Mouse (Mus musculus): ENCODE measurements around the gene Smg6. TPM values are rescaled to one million over a fixed set of nuclear protein-coding genes. Genes with fewer than 3 reads are reported as not detected.

Gene Smg6
- polyA plus RNA-seq, 1 experiment from 2014 or later, result 19.8 TPM

- Histone ChIP-seq H3K4me3 (ENCODE audit: low read length) (no peak overlapping the region), H3K9ac (ENCODE audit: low read depth, low read length) (no peak overlapping the region), H3K4me1 (ENCODE audit: control insufficient read depth, insufficient read depth, low read length) (0 out of 2 replicates have a peak, but pooled peaks cover 3% of the 10 kb centered on the region), H3K36me3 (ENCODE audit: control insufficient read depth, insufficient read depth, low read length) (no peaks in the 10 kb centered on the region), H3K27me3 (ENCODE audit: control insufficient read depth, insufficient read depth, low read length) (no peaks in the 10 kb centered on the region), H3K4me2 (replicated peaks; ENCODE audit: low read depth, low read length) (no peak overlapping the region), H3K9me3 (ENCODE audit: control insufficient read depth, low read length) (0 out of 2 replicates have a peak, but pooled peaks cover 2% of the 10 kb centered on the region), H3K27ac (ENCODE audit: low read depth, low read length) (no peak overlapping the region)
- WGBS, result 66% methylated on average over 2 of the region's 2 CpGs
- no peak for ATAC-seq (ENCODE audit: low FRiP score, low TSS enrichment)
These were observed 192.5 kb downstream of the Smg6 start for GRCm38 (mm10) chr11:75118141-75118540.

- H3K27me3 ChIP-seq (ENCODE audit: control insufficient read depth, insufficient read depth, low read length), result no peaks in the 10 kb centered on the region
- 96% methylated on average over 2 of the region's 2 CpGs for whole genome bisulfite sequencing
- H3K36me3 ChIP-seq (ENCODE audit: control insufficient read depth, insufficient read depth, low read length), result no peaks in the 10 kb centered on the region
These were observed 193.7 kb downstream of the Smg6 start for GRCm38 (mm10) chr11:75119298-75119697.

GRCm38 (mm10) chr11:75119841-75120240 lies 194.2 kb downstream of the Smg6 start:
- no peak overlapping the region for H3K4me2 ChIP-seq (replicated peaks; ENCODE audit: low read depth, low read length)
- no peaks in the 10 kb centered on the region for H3K9me3 ChIP-seq (ENCODE audit: control insufficient read depth, low read length)
- no peaks in the 10 kb centered on the region for H3K27me3 ChIP-seq (ENCODE audit: control insufficient read depth, insufficient read depth, low read length)
- no peak overlapping the region for H3K4me3 ChIP-seq (ENCODE audit: low read length)
- 84% methylated on average over 3 of the region's 3 CpGs for WGBS
- ATAC-seq (ENCODE audit: low FRiP score, low TSS enrichment), result no peak
- no peak overlapping the region for H3K9ac ChIP-seq (ENCODE audit: low read depth, low read length)
- H3K27ac ChIP-seq (ENCODE audit: low read depth, low read length), result no peak overlapping the region
- H3K36me3 ChIP-seq (ENCODE audit: control insufficient read depth, insufficient read depth, low read length), result no peaks in the 10 kb centered on the region
- 0 out of 2 replicates have a peak, but pooled peaks cover 3% of the 10 kb centered on the region for H3K4me1 ChIP-seq (ENCODE audit: control insufficient read depth, insufficient read depth, low read length)

More at GRCm38 (mm10) chr11:75119298-75119697, 193.7 kb downstream of the Smg6 start:
- H3K27ac ChIP-seq (ENCODE audit: low read depth, low read length), result no peak overlapping the region
- no peak overlapping the region for H3K4me2 ChIP-seq (replicated peaks; ENCODE audit: low read depth, low read length)
- H3K4me3 ChIP-seq (ENCODE audit: low read length), result no peak overlapping the region
- no peak overlapping the region for H3K9ac ChIP-seq (ENCODE audit: low read depth, low read length)
- 0 out of 2 replicates have a peak, but pooled peaks cover 3% of the 10 kb centered on the region for H3K4me1 ChIP-seq (ENCODE audit: control insufficient read depth, insufficient read depth, low read length)
- no peaks in the 10 kb centered on the region for H3K9me3 ChIP-seq (ENCODE audit: control insufficient read depth, low read length)
- no peak for ATAC-seq (ENCODE audit: low FRiP score, low TSS enrichment)

- Histone ChIP-seq H3K9me3 (ENCODE audit: control insufficient read depth, low read length) (no peaks in the 10 kb centered on the region), H3K4me1 (ENCODE audit: control insufficient read depth, insufficient read depth, low read length) (no peaks in the 10 kb centered on the region), H3K4me2 (replicated peaks; ENCODE audit: low read depth, low read length) (no peak overlapping the region), H3K36me3 (ENCODE audit: control insufficient read depth, insufficient read depth, low read length) (no peaks in the 10 kb centered on the region), H3K9ac (ENCODE audit: low read depth, low read length) (no peak overlapping the region), H3K27me3 (ENCODE audit: control insufficient read depth, insufficient read depth, low read length) (no peaks in the 10 kb centered on the region), H3K4me3 (ENCODE audit: low read length) (no peak overlapping the region), H3K27ac (ENCODE audit: low read depth, low read length) (no peak overlapping the region)
- WGBS, result 68% methylated on average over 1 of the region's 1 CpGs
- no peak for ATAC-seq (ENCODE audit: low FRiP score, low TSS enrichment)
These were observed 195.7 kb downstream of the Smg6 start for GRCm38 (mm10) chr11:75121348-75121747.

- Histone ChIP-seq H3K4me2 (replicated peaks; ENCODE audit: low read depth, low read length) (no peak overlapping the region), H3K27ac (ENCODE audit: low read depth, low read length) (no peak overlapping the region), H3K9me3 (ENCODE audit: control insufficient read depth, low read length) (no peaks in the 10 kb centered on the region), H3K4me1 (ENCODE audit: control insufficient read depth, insufficient read depth, low read length) (no peaks in the 10 kb centered on the region), H3K36me3 (ENCODE audit: control insufficient read depth, insufficient read depth, low read length) (no peaks in the 10 kb centered on the region), H3K27me3 (ENCODE audit: control insufficient read depth, insufficient read depth, low read length) (no peaks in the 10 kb centered on the region), H3K4me3 (ENCODE audit: low read length) (no peak overlapping the region), H3K9ac (ENCODE audit: low read depth, low read length) (no peak overlapping the region)
- no peak for ATAC-seq (ENCODE audit: low FRiP score, low TSS enrichment)
- 89% methylated on average over 2 of the region's 2 CpGs for WGBS
These were observed 198.8 kb downstream of the Smg6 start for GRCm38 (mm10) chr11:75124406-75124805.

GRCm38 (mm10) chr11:75126384-75126783 lies 200.8 kb downstream of the Smg6 start:
- no peak overlapping the region for H3K27ac ChIP-seq (ENCODE audit: low read depth, low read length)
- H3K4me2 ChIP-seq (replicated peaks; ENCODE audit: low read depth, low read length), result no peak overlapping the region
- no peaks in the 10 kb centered on the region for H3K36me3 ChIP-seq (ENCODE audit: control insufficient read depth, insufficient read depth, low read length)
- no peaks in the 10 kb centered on the region for H3K9me3 ChIP-seq (ENCODE audit: control insufficient read depth, low read length)
- no peaks in the 10 kb centered on the region for H3K27me3 ChIP-seq (ENCODE audit: control insufficient read depth, insufficient read depth, low read length)
- 93% methylated on average over 3 of the region's 3 CpGs for WGBS
- ATAC-seq (ENCODE audit: low FRiP score, low TSS enrichment), result no peak
- H3K4me3 ChIP-seq (ENCODE audit: low read length), result no peak overlapping the region
- no peaks in the 10 kb centered on the region for H3K4me1 ChIP-seq (ENCODE audit: control insufficient read depth, insufficient read depth, low read length)
- no peak overlapping the region for H3K9ac ChIP-seq (ENCODE audit: low read depth, low read length)

- Histone ChIP-seq H3K9ac (ENCODE audit: low read depth, low read length) (no peak overlapping the region), H3K4me3 (ENCODE audit: low read length) (no peak overlapping the region), H3K36me3 (ENCODE audit: control insufficient read depth, insufficient read depth, low read length) (no peaks in the 10 kb centered on the region), H3K4me2 (replicated peaks; ENCODE audit: low read depth, low read length) (no peak overlapping the region), H3K27me3 (ENCODE audit: control insufficient read depth, insufficient read depth, low read length) (no peaks in the 10 kb centered on the region), H3K4me1 (ENCODE audit: control insufficient read depth, insufficient read depth, low read length) (peaks cover 12% of the 10 kb centered on the region), H3K27ac (ENCODE audit: low read depth, low read length) (no peak overlapping the region), H3K9me3 (ENCODE audit: control insufficient read depth, low read length) (no peaks in the 10 kb centered on the region)
- WGBS, result 95% methylated on average over 6 of the region's 6 CpGs
- no peak for ATAC-seq (ENCODE audit: low FRiP score, low TSS enrichment)
These were observed 203.9 kb downstream of the Smg6 start for GRCm38 (mm10) chr11:75129481-75129880.

GRCm38 (mm10) chr11:75131300-75131699 lies 205.7 kb downstream of the Smg6 start:
- ATAC-seq (ENCODE audit: low FRiP score, low TSS enrichment), result no peak
- no peak overlapping the region for H3K27ac ChIP-seq (ENCODE audit: low read depth, low read length)
- peaks cover 14% of the 10 kb centered on the region for H3K4me1 ChIP-seq (ENCODE audit: control insufficient read depth, insufficient read depth, low read length)
- no peak overlapping the region for H3K4me2 ChIP-seq (replicated peaks; ENCODE audit: low read depth, low read length)
- no peaks in the 10 kb centered on the region for H3K9me3 ChIP-seq (ENCODE audit: control insufficient read depth, low read length)
- WGBS, result 74% methylated on average over 4 of the region's 4 CpGs
- H3K27me3 ChIP-seq (ENCODE audit: control insufficient read depth, insufficient read depth, low read length), result no peaks in the 10 kb centered on the region
- H3K36me3 ChIP-seq (ENCODE audit: control insufficient read depth, insufficient read depth, low read length), result no peaks in the 10 kb centered on the region
- H3K9ac ChIP-seq (ENCODE audit: low read depth, low read length), result no peak overlapping the region
- H3K4me3 ChIP-seq (ENCODE audit: low read length), result no peak overlapping the region

- H3K4me3 ChIP-seq (ENCODE audit: low read length), result no peak overlapping the region
- H3K4me1 ChIP-seq (ENCODE audit: control insufficient read depth, insufficient read depth, low read length), result peaks cover 23% of the 10 kb centered on the region
- no peaks in the 10 kb centered on the region for H3K9me3 ChIP-seq (ENCODE audit: control insufficient read depth, low read length)
- no peaks in the 10 kb centered on the region for H3K27me3 ChIP-seq (ENCODE audit: control insufficient read depth, insufficient read depth, low read length)
- no peak overlapping the region for H3K9ac ChIP-seq (ENCODE audit: low read depth, low read length)
- 87% methylated on average over 5 of the region's 5 CpGs for WGBS
- no peak overlapping the region for H3K27ac ChIP-seq (ENCODE audit: low read depth, low read length)
- ATAC-seq (ENCODE audit: low FRiP score, low TSS enrichment), result no peak
- no peaks in the 10 kb centered on the region for H3K36me3 ChIP-seq (ENCODE audit: control insufficient read depth, insufficient read depth, low read length)
- no peak overlapping the region for H3K4me2 ChIP-seq (replicated peaks; ENCODE audit: low read depth, low read length)
These were observed 206.7 kb downstream of the Smg6 start for GRCm38 (mm10) chr11:75132278-75132677.

Data from kidney, embryonic 14.5 days (tissue).